Mouse (Mus musculus): ENCODE results near the gene Satb2.
"Not testable (repeated sequence)": the region's sequence is repeated elsewhere in the genome, so short reads cannot be mapped to it uniquely, and the experiment has no call there.

The Satb2 gene

GRCm38 (mm10) chr1:56833307-56833706 lies 145.1 kb downstream of the Satb2 start:
- DNase-seq (ENCODE audit: low spot score in 2 of 2), result no peak

GRCm38 (mm10) chr1:56832738-56833137 lies 145.7 kb downstream of the Satb2 start:
- no peak for DNase-seq (ENCODE audit: low spot score in 2 of 2)

DNA sequence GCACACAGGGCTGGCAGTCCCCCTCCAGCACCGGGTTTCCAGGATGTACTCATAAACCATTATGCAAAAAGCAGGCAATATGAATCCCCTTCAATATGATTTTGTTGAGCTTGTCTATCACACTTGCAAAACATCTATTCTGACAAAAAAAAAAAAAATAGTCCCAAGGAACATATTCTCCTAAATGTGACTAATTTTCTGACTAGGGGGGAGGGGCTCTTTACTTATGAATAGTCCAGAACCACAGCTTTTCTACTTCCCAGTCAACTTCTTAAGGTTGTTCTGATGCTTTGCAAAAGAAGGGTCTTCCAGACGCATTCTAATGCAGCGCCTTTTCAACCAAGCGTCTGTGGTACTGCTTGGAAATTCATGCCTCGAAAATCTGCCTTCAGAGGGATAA lies 155.7 kb downstream of the Satb2 start:
- DNase-seq (ENCODE audit: low spot score in 2 of 2), result no peak

- DNase-seq (ENCODE audit: low spot score in 2 of 2), result no peak
Measured at GRCm38 (mm10) chr1:56822025-56822424, 156.4 kb downstream of the Satb2 start.

- DNase-seq (ENCODE audit: low spot score in 2 of 2), result no peak
Measured at GRCm38 (mm10) chr1:56813506-56813905, 164.9 kb downstream of the Satb2 start.

GRCm38 (mm10) chr1:56812961-56813360 lies 165.5 kb downstream of the Satb2 start:
- no peak for DNase-seq (ENCODE audit: low spot score in 2 of 2)

DNA sequence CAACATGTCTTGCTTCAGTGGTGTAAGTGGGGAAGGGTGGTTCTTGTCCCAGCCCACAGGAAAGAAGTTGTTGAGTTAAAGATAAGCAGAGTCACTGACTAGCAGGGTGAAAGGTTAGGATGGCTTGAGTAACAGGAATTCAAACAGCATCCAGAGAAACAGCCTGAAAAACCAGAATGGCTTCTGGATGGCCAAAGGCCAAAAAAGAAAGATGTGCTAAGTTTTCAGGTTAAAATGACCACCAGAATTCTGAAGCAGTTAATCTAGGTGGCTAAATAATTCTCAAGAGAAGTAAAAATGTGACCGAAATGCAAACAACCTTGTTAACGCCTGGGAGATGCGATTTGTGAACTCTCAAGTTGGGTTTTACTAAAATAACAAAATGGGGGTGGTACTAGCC lies 167.0 kb downstream of the Satb2 start:
- DNase-seq (ENCODE audit: low spot score in 2 of 2), result no peak

DNA sequence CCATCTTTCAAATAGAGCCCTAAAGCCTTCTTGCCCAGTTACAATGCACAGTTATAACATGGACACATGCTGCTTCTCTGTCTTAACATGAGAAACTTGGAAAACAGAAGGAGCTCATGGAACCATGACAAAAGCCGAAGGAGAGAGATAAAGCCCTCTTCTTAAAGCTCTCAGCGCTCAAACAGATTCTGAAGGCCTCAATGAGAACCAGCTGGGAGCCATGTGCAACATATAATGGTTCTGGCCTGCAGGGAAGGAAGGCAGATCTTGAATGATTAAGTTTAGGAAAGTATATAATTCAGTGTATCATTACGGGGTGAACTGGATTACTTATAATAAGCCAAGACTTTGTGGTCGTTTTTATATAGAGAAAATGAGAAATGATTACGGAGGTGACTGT lies 172.4 kb downstream of the Satb2 start:
- no peak for DNase-seq (ENCODE audit: low spot score in 2 of 2)

DNA sequence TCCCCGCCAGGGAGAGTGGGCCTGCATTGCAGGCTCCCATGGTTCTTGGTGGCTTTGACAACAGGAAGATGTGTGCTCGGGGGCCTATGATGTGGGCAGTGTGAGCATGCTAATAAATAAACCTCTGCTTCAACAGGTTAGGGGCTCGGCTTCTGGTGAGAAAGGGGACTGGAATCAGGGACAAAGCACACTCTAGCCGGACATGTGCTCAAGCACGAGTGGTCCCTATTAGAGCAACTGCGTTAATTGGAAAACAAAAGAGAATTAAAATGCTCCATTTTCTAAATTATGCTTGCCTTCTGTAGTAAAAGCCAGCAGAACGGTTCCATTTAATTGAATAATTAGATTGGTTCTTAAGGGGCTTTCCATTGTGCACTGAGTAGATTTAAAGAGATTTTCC lies 177.8 kb downstream of the Satb2 start:
- no peak for DNase-seq (ENCODE audit: low spot score in 2 of 2)

- no peak for DNase-seq (ENCODE audit: low spot score in 2 of 2)
Measured at GRCm38 (mm10) chr1:56795016-56795608, 183.3 kb downstream of the Satb2 start.

DNA sequence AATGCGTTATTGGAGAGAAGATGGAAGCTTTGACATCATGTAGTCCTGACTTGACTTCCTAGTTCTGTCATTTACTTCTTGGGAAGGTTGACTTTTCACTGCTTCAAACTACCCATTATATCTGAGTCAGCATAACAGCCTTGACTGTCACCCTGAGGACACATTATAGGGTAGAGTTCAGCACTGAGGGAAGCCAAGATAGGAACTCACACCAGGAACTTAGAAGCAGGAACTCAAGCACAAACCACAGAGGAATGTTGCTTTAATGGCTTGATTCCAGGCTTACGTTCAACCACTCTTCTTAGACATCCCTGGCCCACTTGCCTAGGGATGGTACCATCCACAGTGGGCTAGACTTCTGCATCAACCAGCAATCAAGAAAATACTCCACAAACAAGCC lies 188.8 kb downstream of the Satb2 start:
- DNase-seq (ENCODE audit: low spot score in 2 of 2), result no peak

DNA sequence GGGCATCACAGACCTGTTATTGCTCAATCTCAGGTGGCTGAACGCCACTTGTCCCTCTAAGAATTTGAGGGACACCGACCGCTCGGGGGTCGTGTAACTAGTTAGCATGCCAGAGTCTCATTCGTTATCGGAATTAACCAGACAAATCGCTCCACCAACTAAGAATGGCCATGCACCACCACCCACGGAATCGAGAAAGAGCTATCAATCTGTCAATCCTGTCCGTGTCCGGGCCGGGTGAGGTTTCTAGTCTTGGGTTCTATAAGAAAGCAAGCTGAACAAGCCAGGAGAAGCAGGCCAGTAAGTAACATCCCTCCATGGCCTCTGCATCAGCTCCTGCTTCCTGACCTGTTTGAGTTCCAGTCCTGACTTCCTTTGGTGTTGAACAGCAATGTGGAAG lies 196.3 kb downstream of the Satb2 start:
- not testable (repeated sequence) for DNase-seq (ENCODE audit: low spot score in 2 of 2)

DNA sequence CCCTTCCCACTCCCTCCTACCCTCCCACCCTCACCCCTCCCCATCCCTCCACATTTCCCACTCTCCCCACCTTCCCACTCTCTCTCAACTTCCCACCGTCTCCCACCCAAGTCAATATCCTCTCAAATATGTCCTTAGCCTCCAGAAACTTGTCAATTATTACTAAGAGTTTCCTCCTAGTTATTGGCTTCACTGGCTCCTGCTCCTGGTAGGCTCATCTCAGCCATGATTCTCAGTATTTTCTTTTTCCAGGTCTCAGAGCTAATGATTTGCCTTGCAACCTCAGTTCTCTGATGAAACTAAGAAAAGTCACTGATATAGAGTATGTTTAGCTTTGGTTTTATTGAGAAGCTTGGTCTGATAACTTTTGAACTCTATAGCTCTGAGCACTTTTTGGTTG lies 214.2 kb downstream of the Satb2 start:
- DNase-seq (ENCODE audit: low spot score in 2 of 2), result no peak

DNA sequence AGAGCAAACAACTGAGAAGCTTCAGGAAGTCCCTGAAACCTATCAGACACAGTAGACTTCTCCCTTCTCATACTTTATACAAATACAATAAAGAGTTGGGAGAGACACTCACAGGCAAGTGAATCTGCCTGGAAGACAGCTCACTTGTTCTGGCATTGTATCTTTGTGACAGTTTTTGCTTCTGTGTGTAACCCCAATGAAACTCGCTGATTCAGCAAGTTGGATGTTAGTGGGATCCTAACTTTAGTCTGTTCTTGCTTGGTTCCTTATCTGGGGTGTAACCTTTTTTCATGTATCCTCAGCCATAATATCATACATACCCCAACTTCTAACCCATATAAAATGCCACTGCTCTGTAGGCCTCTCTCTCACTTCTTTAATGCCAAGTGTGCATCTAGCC lies 216.9 kb downstream of the Satb2 start:
- no peak for DNase-seq (ENCODE audit: low spot score in 2 of 2)

GRCm38 (mm10) chr1:56753283-56753682 lies 225.2 kb downstream of the Satb2 start:
- DNase-seq (ENCODE audit: low spot score in 2 of 2), result no peak

GRCm38 (mm10) chr1:56750693-56751092 lies 227.8 kb downstream of the Satb2 start:
- no peak for DNase-seq (ENCODE audit: low spot score in 2 of 2)

DNA sequence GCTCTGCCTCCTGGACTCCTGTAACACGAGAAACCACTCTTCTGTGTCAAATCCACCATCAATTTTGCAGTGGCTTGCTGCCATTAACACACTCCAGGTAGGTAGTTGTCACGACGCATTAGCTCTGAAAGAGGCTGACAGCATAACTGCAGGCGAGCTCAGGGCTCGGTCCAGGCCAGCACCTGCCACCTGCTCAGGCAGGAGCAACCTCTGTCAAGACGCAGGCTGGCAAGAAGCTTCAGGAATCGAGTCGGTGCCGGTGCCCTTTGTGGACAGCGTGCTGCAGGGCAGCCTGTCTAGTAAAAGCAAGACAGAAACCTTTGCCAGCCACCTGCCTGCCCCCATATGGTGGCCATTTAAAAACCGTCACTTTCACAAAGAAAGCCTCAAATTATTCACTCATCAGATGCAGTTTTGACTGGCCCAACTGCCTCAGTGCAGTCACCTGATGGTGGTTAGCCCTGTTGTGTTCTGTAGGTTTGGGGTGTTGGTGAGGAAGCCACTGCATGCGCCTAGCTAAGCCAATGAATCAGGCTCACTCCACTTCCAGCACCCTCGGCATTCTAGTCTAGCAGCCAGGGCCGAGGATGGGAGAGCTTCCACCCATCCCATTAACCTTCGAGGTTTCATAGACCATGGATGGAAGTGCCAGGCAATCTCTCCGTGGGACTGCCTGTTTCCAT lies 228.7 kb downstream of the Satb2 start:
- DNase-seq (ENCODE audit: low spot score in 2 of 2), result no peak

DNA sequence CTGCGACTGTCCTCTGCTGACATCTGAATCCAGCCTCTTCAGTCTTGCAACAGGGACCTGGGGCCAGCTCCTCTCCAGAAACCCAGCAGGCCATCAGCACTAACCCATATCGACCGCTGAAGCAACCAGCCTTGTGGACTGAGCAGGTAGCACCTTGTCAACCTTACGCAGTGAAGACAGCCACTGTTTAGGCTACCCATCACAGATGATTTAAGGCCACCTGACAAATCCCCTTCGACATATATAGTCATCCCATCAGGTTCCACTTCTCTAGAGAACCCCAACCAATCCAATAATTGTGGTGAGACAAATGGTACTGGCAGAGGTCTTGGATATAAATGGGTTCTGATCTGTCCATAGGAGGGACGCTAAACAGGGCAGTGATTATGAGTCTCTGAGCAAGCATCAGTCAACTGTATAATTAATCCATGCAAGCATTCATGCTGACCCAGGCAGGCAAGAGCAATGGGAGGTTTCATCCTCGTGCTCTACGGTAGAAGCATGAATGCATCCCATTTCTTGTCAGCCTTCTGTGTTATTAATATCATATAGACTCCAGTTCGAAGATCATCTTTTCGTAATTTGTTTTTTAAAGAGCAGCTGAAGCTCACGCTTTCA lies 229.5 kb downstream of the Satb2 start:
- DNase-seq (ENCODE audit: low spot score in 2 of 2), result no peak
